Mouse (Mus musculus): ENCODE data around the gene Mpp4.

The Mpp4 gene

DNA sequence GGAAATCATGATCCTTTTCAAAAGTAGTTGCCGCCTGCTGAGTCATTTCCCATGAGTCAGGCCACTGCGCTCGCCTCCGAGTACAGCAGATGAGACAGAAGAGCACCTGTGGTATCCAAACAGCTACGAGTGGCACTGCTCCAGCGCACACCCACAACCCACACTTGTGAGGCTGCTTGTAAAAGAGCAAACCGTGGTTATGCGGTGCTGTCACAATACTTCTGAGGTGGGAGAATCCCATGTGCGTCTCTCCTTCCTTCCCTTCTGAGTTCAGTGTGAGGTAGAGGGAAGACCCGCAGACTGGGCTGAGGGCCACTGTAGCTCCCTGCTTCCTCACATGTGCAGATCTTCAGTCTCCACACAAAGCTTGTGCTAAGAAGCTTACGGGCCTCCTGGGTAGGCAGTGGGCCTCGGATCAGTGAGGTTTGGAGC, at the start of gene Mpp4:
Mpp4 (minus strand) TSS at position 360 of the 432 bp plus-strand sequence.
- peak; percentile 86 for DNase-seq

DNA sequence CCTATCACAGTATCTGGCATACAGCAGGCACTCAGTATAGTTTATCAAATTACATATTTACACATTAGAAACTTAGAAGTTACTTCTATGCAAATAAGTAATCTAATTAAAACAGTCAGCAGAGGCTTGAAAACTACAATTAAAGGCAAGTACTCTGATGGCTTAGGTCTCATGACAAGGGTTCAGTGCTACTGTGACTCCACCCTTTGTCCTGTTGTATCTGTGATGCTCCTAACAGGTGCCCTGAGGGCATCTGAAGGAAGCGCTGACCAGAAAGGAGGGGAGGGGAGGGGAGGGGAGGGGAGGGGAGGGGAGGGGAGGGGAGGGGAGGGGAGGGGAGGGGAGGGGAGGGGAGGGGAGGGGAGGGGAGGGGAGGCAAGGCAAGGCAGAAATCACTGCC, 49.8 kb upstream of the Mpp4 start:
- DNase-seq: no peak

DNA sequence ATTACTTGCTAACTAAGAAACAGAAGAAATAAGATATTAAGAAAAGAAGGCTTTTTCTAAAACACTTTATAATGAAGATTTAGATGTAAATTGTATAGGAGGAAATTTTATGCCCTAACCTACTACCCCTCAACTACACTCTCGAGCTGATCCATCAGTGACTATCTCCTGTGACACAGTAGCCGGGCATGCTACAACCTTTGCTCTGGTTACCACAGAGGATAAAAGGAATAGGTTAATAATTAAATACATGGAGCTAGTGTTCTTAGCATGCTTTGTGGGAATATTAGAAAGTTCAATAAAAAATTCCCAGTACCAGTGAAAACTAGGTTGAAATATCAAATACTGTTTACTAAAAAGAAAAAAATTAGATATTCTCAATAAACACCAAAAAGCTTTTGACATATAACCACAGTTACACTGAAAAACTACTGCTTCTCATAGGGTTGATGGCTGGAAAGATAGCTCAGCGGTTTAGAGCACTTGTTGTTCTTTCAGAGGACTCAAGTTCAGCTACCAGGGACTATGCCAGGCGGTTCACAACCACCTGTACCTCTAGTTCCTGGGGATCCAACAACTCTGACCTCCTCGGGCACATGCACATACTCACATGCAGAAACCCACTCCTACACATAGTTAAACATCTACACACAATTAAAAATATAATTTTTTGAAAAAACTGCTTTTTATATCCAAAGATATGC, 49.0 kb upstream of the Mpp4 start:
- no peak for DNase-seq

DNA sequence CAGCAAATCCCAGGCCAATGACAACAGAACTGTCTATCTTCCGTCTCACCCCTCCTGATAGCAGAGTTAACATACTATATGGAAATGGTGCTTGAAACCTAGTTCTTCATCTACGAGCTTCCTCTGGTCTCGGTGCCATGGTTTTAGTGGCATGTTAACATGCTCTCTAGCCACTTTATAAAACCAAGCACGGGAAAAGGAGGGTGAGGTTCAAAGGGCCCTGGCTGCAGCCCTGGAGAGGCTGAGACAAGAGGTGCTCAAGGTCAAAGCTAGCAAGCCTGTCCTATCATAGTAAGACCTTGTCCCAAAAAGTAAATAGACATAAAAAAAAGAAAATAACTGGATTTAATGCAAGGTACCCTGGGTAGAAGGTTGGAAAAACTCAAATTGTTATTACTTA, 48.5 kb upstream of the Mpp4 start:
- DNase-seq: no peak

DNA sequence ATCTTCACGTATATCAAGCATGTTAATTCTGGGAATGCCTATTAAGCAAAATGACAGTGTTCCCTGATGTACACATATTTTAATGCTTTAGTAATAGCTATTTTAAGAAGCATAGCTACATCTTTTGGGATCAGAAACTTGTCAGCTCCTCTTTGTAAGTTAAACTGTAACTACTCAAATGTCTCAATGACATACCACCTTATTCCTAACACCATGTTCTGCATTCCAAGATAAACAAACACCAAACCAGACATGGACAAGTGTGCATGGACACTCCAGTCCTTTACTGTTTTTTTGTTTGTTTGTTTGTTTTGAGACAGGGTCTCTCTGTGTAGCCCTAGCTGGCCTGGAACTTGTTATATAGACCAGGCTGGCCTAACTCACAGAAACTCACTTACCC, 45.1 kb upstream of the Mpp4 start:
- no peak for DNase-seq

DNA sequence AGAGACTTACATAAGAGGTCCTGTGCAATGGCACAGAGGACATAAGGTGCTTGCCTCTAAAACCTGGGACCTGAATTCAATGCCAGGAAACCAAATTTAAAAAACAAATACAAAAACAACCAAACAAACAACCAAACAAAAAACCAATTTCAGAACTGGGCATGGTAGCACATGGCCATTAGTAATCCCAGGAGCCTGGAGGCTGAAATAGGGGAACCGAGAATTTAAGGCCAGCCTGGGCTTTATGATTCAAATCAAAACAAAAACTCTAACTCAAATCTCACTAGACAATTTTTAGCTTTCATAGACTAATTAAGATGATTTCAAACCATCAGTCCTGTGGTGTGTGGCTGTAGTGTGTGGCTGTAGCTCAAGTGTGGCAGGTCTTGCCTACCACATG, 41.3 kb upstream of the Mpp4 start:
- DNase-seq: no peak

DNA sequence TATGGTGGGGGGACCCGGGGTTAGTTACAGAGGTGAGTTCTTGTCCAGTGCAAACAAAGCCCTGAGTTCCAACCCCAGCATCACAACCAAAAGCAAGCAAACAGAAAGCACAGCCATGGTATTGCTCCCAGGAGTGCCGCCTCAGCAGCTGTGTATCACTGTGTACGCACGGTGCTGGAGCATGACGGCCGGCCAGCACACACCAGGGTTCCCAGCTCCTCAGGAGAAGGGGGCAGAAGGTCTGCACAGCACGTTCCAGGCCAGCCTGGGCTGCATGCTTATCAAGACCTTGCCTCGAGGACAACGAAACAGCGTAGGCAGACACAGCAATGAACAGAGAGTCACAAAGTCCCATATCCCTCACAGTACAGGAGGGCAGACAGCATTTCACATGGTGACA, 39.2 kb upstream of the Mpp4 start:
- no peak for DNase-seq

DNA sequence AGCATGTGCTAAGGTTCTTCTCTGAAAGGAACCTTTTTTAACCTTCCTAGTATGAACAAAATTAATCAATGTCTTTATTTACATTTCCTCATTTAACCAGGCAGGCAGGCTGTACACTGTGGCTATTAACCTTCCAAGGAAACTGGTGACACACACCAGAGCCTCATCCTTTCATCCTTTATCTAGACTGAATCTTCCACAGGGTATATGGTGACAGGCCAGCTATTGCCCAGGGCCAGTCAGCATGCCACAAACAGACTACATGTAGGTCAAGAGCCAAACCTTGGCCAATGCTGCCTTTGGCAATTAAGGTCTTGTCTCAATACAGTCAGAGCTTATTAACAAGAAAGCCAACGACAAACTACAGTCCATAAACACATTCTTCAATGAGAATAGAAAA, 38.4 kb upstream of the Mpp4 start:
- no peak for DNase-seq

DNA sequence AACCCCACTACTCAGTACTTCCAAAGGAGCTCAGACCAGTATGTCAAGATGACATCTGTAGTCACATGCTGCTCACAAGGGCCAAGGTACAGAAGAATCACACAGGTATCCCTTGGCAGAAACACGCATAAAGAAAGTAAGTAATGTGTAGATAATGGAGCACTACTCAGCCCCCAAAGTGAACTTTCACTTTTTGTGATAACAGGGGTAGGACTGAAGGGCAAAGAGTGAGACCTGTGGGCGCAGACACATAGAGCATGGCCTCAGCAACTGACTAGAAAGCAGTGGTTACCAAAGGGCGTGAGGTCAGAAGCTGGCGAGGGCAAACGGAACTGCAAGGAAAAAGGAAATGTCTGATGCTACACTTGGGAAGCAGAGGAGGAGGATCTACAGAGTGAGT, 37.8 kb upstream of the Mpp4 start:
- no peak for DNase-seq

DNA sequence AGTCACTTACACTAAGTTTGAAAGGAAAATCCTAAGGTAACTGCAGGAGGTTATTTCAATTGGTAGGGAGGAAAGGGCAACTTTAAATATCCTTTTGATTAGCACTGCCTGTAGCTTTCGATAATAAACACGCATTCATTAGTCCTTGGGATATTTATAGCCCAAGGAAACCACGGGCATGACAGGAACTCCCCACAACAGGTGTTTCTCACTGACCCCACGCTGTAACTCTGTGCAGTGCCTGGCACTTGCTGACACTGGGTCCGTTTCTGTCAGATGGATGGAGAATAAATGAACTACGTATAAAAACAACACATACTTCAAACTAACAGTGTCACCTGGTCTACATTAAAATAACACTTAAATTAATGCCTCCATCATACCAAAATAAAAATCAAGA, 31.8 kb upstream of the Mpp4 start:
- DNase-seq: no peak

DNA sequence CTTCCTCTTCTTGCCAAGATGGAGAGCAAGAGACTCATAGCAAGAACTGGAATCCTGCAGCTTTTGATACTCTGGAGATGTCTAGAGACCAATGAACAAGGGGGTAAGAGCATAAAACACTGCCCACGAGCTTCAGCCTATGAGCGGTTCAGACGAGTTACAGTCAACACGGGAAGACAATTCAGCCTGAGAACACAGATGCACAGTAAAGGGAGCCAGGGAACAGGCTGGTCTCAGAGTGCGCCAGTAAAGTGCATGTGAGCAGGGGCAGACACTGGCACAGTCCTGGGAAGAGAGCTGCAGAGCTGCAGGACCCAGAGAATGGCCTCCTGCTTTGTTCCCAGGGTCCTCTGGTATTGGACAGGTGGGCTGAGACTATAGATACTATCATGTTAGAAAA, 24.6 kb upstream of the Mpp4 start:
- DNase-seq: no peak

DNA sequence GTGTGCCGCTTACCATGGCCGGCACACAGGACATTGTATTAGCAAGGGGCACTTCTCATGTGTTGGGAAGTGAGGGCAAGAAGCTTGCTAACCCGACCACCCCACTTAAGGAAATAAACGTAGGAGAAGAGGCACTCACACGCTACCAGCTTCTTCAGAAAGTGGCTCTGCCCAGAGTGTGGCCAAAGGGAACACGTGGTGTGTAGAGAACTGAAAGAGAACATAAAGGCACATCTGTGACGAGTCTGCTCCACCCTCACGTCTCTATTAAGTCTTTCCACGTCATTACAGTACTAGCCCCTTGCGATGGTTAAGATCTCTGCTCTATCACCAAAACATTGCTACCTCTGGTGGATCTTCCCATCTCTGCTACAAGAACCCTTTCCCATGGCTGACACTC, 23.1 kb upstream of the Mpp4 start:
- no peak for DNase-seq

DNA sequence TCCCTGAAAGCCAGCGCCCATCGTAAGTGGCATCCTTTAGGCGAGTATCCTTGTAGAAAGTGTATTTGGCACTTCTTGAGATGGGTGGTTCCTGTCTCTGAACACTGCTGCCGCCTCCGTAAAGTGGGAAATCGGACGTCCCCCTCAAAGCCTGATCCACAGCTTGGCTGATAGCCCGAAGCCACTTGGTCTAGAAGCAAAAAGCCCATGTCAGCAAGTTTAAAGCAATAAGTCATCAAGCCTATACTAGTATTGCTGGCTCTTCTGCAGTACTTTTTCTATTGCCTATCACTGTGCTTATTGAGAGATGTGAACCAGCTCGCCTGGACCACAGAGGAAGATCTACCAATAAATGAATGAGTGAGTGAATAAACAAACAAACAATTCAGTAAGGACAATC, 22.2 kb upstream of the Mpp4 start:
- no peak for DNase-seq

DNA sequence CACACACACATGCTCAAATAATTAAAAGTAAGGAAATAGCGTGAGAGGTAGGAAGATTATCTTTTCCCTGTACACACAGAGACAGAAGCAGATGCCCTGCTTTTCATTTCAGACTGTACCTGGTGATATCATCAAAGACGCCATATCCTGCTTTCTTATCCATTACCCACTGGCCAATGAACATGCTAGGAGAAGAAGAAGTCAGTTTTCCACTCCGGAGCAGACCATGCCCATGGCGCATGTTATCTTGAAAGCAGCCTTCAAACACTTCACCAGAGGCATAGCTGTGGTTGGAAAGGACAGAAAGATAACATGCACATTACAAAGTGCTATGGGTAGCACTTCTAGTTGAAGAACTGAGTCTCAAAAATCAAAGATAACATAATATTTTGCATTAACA, 19.9 kb upstream of the Mpp4 start:
- DNase-seq: no peak

DNA sequence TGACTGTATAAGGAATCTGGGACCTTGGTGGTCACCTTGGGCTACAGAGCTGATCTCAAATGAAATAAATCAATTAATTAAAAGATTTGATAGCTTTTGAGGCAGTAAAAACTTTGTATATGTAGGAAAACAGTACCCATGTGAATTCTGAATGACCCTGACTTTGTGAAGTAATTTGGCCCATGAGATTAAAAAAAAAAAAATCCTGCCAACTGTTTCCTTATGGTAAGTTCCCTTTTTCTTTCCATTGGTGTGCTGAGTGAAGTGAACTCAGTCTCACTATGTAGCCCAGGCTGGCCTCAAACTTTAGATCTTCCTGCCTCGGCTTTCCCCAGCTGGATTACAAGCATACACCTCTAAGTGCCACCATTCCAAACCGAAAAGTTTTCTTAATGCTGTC, 19.2 kb upstream of the Mpp4 start:
- no peak for DNase-seq

DNA sequence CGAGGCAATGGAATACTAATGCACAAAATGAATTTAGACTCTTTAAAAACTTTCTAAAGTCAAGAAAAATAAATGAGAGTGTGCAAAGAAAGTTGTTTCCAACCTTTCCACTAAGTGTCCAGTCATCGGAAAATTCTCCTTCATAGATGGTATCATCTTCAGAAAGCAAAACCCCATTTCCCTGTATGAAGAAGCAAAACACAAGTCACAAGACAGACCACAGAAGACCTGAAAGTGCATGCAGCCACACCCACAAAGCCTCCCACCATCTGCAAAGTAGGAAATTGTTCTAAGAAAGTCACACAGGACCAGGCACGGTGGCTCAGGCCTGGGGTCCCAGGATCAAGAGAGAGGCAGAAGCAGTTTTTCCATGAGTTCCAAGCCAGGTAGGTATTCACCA, 16.8 kb upstream of the Mpp4 start:
- DNase-seq: peak; percentile 51

DNA sequence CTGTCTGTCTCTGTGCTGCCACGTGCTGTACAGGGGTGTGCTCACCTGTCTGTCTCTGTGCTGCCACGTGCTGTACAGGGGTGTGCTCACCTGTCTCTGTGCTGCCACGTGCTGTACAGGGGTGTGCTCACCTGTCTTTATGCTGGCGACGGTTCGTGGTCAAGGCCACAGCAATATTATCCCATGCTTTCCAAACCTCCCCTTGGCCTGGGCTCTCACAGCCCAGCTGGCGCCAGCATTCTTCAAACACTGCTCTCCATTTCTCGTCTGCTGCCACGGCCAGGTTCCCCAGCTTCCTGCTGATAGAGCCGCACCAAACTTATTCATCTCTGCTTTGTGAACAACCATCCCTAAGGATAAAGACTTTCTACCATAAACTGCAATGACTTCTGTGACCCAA, 15.2 kb upstream of the Mpp4 start:
- no peak for DNase-seq

DNA sequence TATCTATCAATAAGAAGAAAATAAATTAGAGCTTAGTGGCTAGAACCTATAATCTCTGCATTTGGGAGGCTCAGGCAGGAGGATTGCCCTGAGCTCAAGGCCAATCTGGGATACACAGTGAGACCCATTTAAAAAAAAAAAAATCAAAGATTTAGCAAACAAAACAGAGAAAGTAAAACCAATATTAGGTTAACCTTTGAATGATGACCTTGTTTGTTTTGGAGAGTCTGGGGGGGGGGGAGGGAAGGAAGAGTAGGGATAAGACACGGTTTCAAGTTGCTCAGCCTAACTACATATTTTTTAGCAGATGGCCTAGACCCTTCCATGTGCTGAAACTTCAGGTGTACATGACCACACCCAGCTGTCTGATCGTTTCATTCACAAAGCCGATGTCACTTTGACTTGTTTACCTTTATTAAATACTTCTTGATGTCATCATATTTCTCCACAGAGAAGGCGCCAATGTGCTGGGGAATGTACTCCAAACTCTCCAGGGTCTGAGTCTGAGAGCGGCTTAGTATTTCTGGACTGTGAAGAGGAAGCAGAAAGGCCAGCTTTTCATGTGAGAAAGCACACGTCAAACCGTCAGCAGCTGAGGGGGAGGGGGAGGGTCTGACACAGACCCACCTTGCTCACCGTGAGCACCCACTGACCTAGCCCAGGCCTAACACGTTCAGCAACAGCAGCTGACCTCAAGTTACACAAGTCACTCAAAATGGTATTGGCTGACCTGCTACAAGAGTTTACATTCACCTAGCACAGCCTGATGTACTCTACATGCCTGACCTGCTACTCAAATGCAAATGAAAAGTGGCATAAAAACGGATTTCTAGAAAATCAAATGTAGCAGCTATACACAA, 11.6 kb upstream of the Mpp4 start:
- no peak for DNase-seq

DNA sequence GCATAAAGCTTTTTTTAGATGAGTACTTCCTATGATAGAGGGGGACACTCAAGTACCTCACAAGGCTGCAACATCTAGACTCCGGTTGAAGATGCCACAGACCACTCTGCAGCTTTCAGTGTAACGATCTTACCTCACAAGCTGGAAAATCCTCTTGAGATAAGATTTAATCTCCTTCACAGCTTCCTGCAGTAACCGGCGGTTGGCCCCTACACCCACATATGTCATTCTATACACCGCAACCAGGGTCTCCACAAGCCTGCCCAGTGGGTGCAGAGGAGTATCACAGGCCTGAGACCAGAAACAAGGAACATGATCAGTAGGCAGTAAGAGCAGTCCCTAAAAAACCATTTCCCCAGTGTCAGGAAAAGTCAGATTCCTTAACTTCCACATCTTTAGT, 9.8 kb upstream of the Mpp4 start:
- peak; percentile 60 for DNase-seq

DNA sequence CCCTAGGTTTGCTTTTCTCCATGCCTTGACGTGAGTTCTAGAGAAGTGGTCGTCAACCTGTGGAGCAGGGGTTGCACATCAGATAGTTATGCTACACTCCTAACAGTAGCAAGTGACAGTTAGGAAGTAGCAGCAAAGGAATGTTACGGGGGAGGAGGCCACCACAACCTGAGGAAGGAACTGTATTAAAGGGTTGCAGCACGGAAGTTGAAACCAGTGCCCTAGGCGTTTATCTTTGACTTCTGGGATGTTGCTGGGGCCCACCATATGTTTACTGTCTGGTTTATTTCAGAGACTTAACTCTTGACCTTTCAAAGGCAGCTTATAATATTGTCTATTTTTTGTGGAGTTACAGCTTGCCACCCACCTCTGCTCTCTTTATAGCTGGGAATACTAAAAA, 8.7 kb upstream of the Mpp4 start:
- peak; percentile 55 for DNase-seq

DNA sequence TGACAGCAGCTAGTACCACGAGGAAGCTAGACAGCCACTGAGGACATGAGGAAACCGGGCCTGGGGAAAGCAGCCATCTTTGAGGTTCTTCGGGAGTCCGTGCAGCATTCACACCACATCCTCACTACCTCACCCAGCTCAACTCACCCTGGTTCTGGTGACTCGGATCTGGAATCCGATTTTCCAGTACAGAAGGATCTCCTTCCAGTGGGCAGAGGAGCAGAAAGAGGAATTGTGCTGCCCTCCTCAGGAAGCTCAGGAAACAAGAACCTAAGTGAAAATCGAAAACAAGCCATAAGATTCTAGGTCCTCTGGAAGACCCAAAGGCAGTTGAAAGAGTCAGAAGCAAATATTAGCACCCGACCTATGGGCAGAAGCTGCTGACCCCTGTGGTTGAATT, 7.1 kb upstream of the Mpp4 start:
- DNase-seq: no peak

DNA sequence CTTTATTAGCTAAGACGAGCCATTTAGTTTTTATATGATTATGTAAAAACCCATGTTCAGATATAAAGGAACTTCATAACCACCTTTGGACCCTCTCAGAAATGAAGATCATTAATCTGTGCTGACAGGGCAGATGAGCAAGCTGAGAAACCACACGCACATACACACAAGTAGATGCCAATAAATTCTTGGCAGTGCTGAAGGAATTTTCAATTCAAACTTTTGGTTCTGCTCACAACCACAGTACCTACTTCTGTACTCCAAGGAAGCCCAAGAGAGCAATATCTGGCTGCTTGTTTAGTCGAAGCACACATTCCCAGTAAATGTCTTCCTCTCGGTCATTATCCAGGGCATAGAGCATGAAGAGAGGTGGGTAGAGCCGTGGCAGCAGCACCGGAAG, 6.4 kb upstream of the Mpp4 start:
- no peak for DNase-seq

DNA sequence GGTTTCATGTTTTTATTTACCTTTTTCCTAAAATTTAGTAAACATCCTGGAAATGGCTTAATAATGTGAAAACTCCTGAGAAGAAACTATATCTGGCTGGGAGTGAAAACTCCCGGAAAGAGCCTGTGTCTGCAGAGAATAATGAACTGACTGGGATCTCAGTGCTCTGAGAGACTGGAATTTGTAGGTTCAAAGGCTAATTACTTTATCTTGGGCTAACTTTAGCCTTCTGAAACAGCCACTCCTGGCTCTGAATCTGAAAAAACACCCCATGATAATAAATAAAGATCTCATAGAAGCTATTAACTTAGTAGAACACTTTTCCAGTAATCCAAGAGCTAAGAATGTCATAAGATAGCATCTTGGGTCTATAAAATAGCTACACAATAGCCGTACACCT, 5.4 kb upstream of the Mpp4 start:
- DNase-seq: no peak

DNA sequence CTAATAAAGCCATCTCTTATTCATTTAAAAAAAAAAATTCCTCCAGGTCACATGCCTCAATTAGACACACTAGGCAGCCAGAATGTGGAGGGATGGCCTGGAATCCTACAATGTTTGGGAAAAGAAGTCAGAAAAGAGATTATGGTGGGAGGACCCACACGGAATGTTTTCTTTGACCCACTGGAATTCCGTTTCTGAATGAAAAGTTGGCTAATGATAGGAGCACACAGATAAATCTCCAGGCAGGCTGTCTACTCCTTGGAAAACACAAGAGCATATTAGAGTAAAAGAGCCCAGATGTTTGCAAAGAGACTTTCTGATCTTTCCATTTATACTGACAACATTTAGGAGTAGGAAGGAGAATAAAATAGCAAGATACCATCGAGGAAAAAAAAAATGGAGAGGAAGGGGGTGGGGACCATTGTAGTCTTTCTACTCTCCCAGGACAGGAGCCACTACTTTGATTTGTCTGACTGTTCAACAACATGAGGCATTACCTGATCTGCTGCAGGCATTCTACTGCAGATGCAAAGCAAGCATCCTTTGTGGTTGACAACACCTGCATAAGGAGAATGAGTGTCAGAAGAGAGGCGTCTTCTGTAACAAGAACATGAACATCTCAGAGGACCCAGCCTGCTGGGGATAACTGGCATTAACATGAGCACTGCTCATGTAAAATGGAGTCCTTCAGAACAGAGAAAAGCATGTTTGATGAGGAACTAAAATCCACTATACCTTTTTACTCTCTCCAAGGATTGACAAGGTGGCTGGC, 4.7 kb upstream of the Mpp4 start:
- peak; percentile 56 for DNase-seq

Data from thymus, postnatal 14 days (tissue).